Mouse (Mus musculus) lung, postnatal 10 days (tissue): ENCODE measurements around the gene Cenpj.

Source experiments
- DNase-seq: peaks from one replicate; pipeline ENCODE4 v3.0.0; 2021

Gene Cenpj

GRCm38 (mm10) chr14:56544946-56545345, 30.3 kb downstream of the Cenpj start:
- no peak for DNase-seq

GRCm38 (mm10) chr14:56530788-56531187, 44.4 kb downstream of the Cenpj start:
- no peak for DNase-seq

- no peak for DNase-seq
Observed at GRCm38 (mm10) chr14:56514775-56515174, 60.5 kb downstream of the Cenpj start.

GRCm38 (mm10) chr14:56512084-56512483, 63.1 kb downstream of the Cenpj start:
- DNase-seq, result peak; percentile 30

- no peak for DNase-seq
Observed at GRCm38 (mm10) chr14:56506743-56507142, 68.5 kb downstream of the Cenpj start.

GRCm38 (mm10) chr14:56502407-56502806, 72.8 kb downstream of the Cenpj start:
- no peak for DNase-seq

GRCm38 (mm10) chr14:56489806-56490205, 85.4 kb downstream of the Cenpj start:
- DNase-seq, result no peak
